Mouse (Mus musculus) MEL (cell line): ENCODE results near the gene Chrna1. TPM values are rescaled to one million over a fixed set of nuclear protein-coding genes. Genes with fewer than 3 reads are reported as not detected.
A peak's percentile ranks its signal among the peaks of the same experiment; 100 is the strongest.

Experiments used
- DNase-seq: peaks from one replicate; pipeline ENCODE4 v3.0.0; 2011; ENCODE audit warnings: low read depth, low spot score
- H3K27ac ChIP-seq: 2 replicates; pipeline ENCODE4 v1.5.1; 2012; ENCODE audit warnings: low read depth, mild to moderate bottlenecking, control low read depth, low read length, moderate library complexity; ENCODE audit not compliant: control insufficient read depth
- H3K27me3 ChIP-seq, 2 experiments: fragments of 150-350 bp in 1 of 2; sonication (generic) in 1 of 2; 2 replicates each; pipeline ENCODE4 v1.6.1; 2012; ENCODE audit warnings: low read length in 2 of 2, mild to moderate bottlenecking in 2 of 2, improper control_type of control experiment in 1 of 2, moderate library complexity in 1 of 2; ENCODE audit not compliant: insufficient read depth in 2 of 2, control insufficient read depth in 1 of 2
- H3K36me3 ChIP-seq, 2 experiments: 2 replicates each; pipeline ENCODE4 v1.6.1; 2012 to 2014; ENCODE audit warnings: low read length in 2 of 2, improper control_type of control experiment in 1 of 2, inconsistent platforms in 1 of 2, mild to moderate bottlenecking in 1 of 2; ENCODE audit not compliant: insufficient read depth in 2 of 2, control insufficient read depth in 1 of 2
- H3K4me1 ChIP-seq, 2 experiments: fragments of 150-350 bp in 1 of 2; sonication (generic) in 1 of 2; 2 replicates each; pipeline ENCODE4 v1.6.1; 2012; ENCODE audit warnings: low read length in 2 of 2, improper control_type of control experiment in 1 of 2, mild to moderate bottlenecking in 1 of 2; ENCODE audit not compliant: insufficient read depth in 2 of 2, control insufficient read depth in 1 of 2
- H3K4me3 ChIP-seq, 2 experiments: fragments of 150-350 bp in 1 of 2; sonication (generic) in 1 of 2; 2 replicates each; pipeline ENCODE4 v1.5.1; 2012; ENCODE audit warnings: low read depth in 2 of 2, low read length in 2 of 2, mild to moderate bottlenecking in 2 of 2, moderate library complexity in 2 of 2, control low read depth in 1 of 2, improper control_type of control experiment in 1 of 2; ENCODE audit not compliant: control insufficient read depth in 1 of 2, insufficient read depth in 1 of 2
- H3K79me2 ChIP-seq: 2 replicates; pipeline ENCODE4 v1.6.1; 2012; ENCODE audit warnings: mild to moderate bottlenecking, low read length, moderate library complexity; ENCODE audit not compliant: control insufficient read depth, poor library complexity, insufficient read depth
- H3K9ac ChIP-seq: 2 replicates; pipeline ENCODE4 v1.6.1; 2012; ENCODE audit warnings: low read depth, mild to moderate bottlenecking, control low read depth, low read length, moderate library complexity; ENCODE audit not compliant: control insufficient read depth, poor library complexity, severe bottlenecking
- H3K9me3 ChIP-seq: fragments of 150-350 bp; sonication (generic); replicated peaks from 2 replicates; pipeline ENCODE4 v1.6.1; 2012; ENCODE audit warnings: mild to moderate bottlenecking, low read length, improper control_type of control experiment, moderate library complexity; ENCODE audit not compliant: insufficient read depth
- CHD1 ChIP-seq: IDR thresholded peaks from 2 replicates; pipeline ENCODE4 v1.6.1; 2012; ENCODE audit warnings: low read depth, mild to moderate bottlenecking, inconsistent platforms, low read length, improper control_type of control experiment
- E2F4 ChIP-seq: IDR thresholded peaks from 2 replicates; pipeline ENCODE4 v1.6.1; 2011; ENCODE audit warnings: low read depth, low read length, improper control_type of control experiment, borderline replicate concordance
- ELF1 ChIP-seq: IDR thresholded peaks from 2 replicates; pipeline ENCODE4 v1.6.1; 2014; ENCODE audit warnings: low read depth, mild to moderate bottlenecking, inconsistent platforms, low read length, improper control_type of control experiment, moderate library complexity
- ETS1 ChIP-seq: IDR thresholded peaks from 2 replicates; pipeline ENCODE4 v1.6.1; 2012; ENCODE audit warnings: low read depth, mild to moderate bottlenecking, inconsistent platforms, low read length, improper control_type of control experiment, moderate library complexity
- GABPA ChIP-seq: IDR thresholded peaks from 2 replicates; pipeline ENCODE4 v1.6.1; 2012; ENCODE audit warnings: low read depth, mild to moderate bottlenecking, inconsistent platforms, low read length, improper control_type of control experiment, moderate library complexity
- JUND ChIP-seq: IDR thresholded peaks from 2 replicates; pipeline ENCODE4 v1.6.1; 2011; ENCODE audit warnings: low read depth, mild to moderate bottlenecking, improper control_type of control experiment, low read length
- MAFK ChIP-seq: IDR thresholded peaks from 2 replicates; pipeline ENCODE4 v1.6.1; 2011; ENCODE audit warnings: low read depth, mild to moderate bottlenecking, low read length, improper control_type of control experiment, borderline replicate concordance
- MAX ChIP-seq: IDR thresholded peaks from 2 replicates; pipeline ENCODE4 v1.6.1; 2011; ENCODE audit warnings: low read length, improper control_type of control experiment
- MEF2A ChIP-seq: IDR thresholded peaks from 2 replicates; pipeline ENCODE4 v1.6.1; 2014; ENCODE audit warnings: low read depth, mild to moderate bottlenecking, inconsistent platforms, low read length, improper control_type of control experiment; ENCODE audit not compliant: poor library complexity, insufficient replicate concordance, severe bottlenecking; ENCODE audit errors: extremely low read depth
- MXI1 ChIP-seq: IDR thresholded peaks from 2 replicates; pipeline ENCODE4 v1.6.1; 2011; ENCODE audit warnings: mild to moderate bottlenecking, low read depth, low read length, improper control_type of control experiment
- MYB ChIP-seq: IDR thresholded peaks from 2 replicates; pipeline ENCODE4 v1.6.1; 2011; ENCODE audit warnings: mild to moderate bottlenecking, low read depth, low read length, improper control_type of control experiment
- MYC ChIP-seq: IDR thresholded peaks from 2 replicates; pipeline ENCODE4 v1.6.1; 2011; ENCODE audit warnings: low read depth, mild to moderate bottlenecking, low read length, improper control_type of control experiment, moderate library complexity
- NELFE ChIP-seq: IDR thresholded peaks from 2 replicates; pipeline ENCODE4 v1.6.1; 2011; ENCODE audit warnings: low read depth, low read length, improper control_type of control experiment
- NRF1 ChIP-seq: IDR thresholded peaks from 2 replicates; pipeline ENCODE4 v1.6.1; 2014; ENCODE audit warnings: low read depth, mild to moderate bottlenecking, inconsistent platforms, low read length, improper control_type of control experiment, moderate library complexity; ENCODE audit not compliant: poor library complexity, insufficient read depth, severe bottlenecking
- POLR2A ChIP-seq, 2 experiments: IDR thresholded peaks; 2 replicates each; pipeline ENCODE4 v1.6.1; 2011 to 2012; ENCODE audit warnings: low read length in 2 of 2, mild to moderate bottlenecking in 2 of 2, control low read depth in 1 of 2, improper control_type of control experiment in 1 of 2, low read depth in 1 of 2, moderate library complexity in 1 of 2; ENCODE audit not compliant: control insufficient read depth in 1 of 2, insufficient read depth in 1 of 2, poor library complexity in 1 of 2
- RCOR1 ChIP-seq: IDR thresholded peaks from 2 replicates; pipeline ENCODE4 v1.6.1; 2012; ENCODE audit warnings: low read depth, mild to moderate bottlenecking, inconsistent platforms, low read length, improper control_type of control experiment
- SIN3A ChIP-seq: IDR thresholded peaks from 2 replicates; pipeline ENCODE4 v1.6.1; 2012; ENCODE audit warnings: low read length, improper control_type of control experiment, inconsistent platforms
- SMC3 ChIP-seq: IDR thresholded peaks from 2 replicates; pipeline ENCODE4 v1.6.1; 2011; ENCODE audit warnings: low read depth, low read length, improper control_type of control experiment
- TAL1 ChIP-seq: IDR thresholded peaks from 2 replicates; pipeline ENCODE4 v1.6.1; 2012; ENCODE audit warnings: mild to moderate bottlenecking, inconsistent platforms, low read length, moderate library complexity, mixed read lengths
- USF1 ChIP-seq: IDR thresholded peaks from 2 replicates; pipeline ENCODE4 v1.6.1; 2014; ENCODE audit warnings: low read depth, mild to moderate bottlenecking, inconsistent platforms, low read length, improper control_type of control experiment, moderate library complexity
- USF2 ChIP-seq, 2 experiments: IDR thresholded peaks; 2 replicates each; pipeline ENCODE4 v1.6.1; 2011 to 2012; ENCODE audit warnings: improper control_type of control experiment in 2 of 2, low read length in 2 of 2, borderline replicate concordance in 1 of 2, inconsistent platforms in 1 of 2, low read depth in 1 of 2, mild to moderate bottlenecking in 1 of 2; ENCODE audit not compliant: insufficient read depth in 1 of 2
- ZKSCAN1 ChIP-seq: IDR thresholded peaks from 2 replicates; pipeline ENCODE4 v1.6.1; 2012; ENCODE audit warnings: low read depth, mild to moderate bottlenecking, inconsistent platforms, low read length, improper control_type of control experiment, moderate library complexity
- ZMIZ1 ChIP-seq: IDR thresholded peaks from 2 replicates; pipeline ENCODE4 v1.6.1; 2012; ENCODE audit warnings: low read depth, mild to moderate bottlenecking, inconsistent platforms, low read length, improper control_type of control experiment, moderate library complexity
- polyA plus RNA-seq, 2 experiments: library from polyadenylated mRNA; stranded (reverse) in 1 of 2; unstranded in 1 of 2; fragments of >175 nt in 1 of 2; fragments of >200 nt in 1 of 2; gene quantifications; 2 replicates each; pipeline versions ENCODE4 v1.2.1 to v1.2.4; 2012; ENCODE audit warnings: low replicate concordance in 2 of 2, low read depth in 1 of 2; ENCODE audit not compliant: insufficient read length in 2 of 2, insufficient read depth in 1 of 2, missing spikeins in 1 of 2
- total RNA-seq: library from RNA; depleted of rRNA; stranded (reverse); fragments of 300-350 nt; gene quantifications from 2 replicates; pipeline ENCODE4 v1.2.3, GENCODE M21; 2012

The Chrna1 gene
- total and polyA plus RNA-seq, 3 experiments = 0.12 TPM; not detected in 2

GRCm38 (mm10) chr2:73539141-73539540 is 41.0 kb downstream of the Chrna1 start:
- TF ChIP-seq JUND = no peak
- TF ChIP-seq MEF2A = no peak
- no peak for TF ChIP-seq TAL1
- no peak for TF ChIP-seq POLR2A (IDR thresholded peaks at IDR 0.05; ENCODE audit: control insufficient read depth in 1 of 2, insufficient read depth in 1 of 2, low read depth in 1 of 2, low read length in 2 of 2, poor library complexity in 1 of 2)
- no peak for TF ChIP-seq USF1
- no peak for TF ChIP-seq SIN3A
- no peak for TF ChIP-seq ETS1
- TF ChIP-seq ZKSCAN1 = no peak
- no peak for TF ChIP-seq GABPA
- no peak for TF ChIP-seq ELF1
- TF ChIP-seq MYC = no peak
- TF ChIP-seq CHD1 = no peak
- no peak for TF ChIP-seq MAFK
- no peak for TF ChIP-seq ZMIZ1
- no peak for TF ChIP-seq MYB
- TF ChIP-seq, all 39 proteins: peak for 0
- Histone ChIP-seq H3K27ac (no peak overlapping the region), H3K27me3 (no peaks in the 10 kb centered on the region), H3K9me3 (no peaks in the 10 kb centered on the region), H3K4me3 (no peak overlapping the region), H3K36me3 (peaks cover 0 to 8% of the 10 kb centered on the region in 2 experiments; a peak in 2 of 4 replicates), H3K79me2 (peaks cover 2% of the 10 kb centered on the region; the same call in 1 of the 2 replicates), H3K9ac (no peak overlapping the region), H3K4me1 (peaks cover 4 to 9% of the 10 kb centered on the region in 2 experiments; a peak in 3 of 4 replicates)
- DNase-seq = peak; percentile 53

DNA sequence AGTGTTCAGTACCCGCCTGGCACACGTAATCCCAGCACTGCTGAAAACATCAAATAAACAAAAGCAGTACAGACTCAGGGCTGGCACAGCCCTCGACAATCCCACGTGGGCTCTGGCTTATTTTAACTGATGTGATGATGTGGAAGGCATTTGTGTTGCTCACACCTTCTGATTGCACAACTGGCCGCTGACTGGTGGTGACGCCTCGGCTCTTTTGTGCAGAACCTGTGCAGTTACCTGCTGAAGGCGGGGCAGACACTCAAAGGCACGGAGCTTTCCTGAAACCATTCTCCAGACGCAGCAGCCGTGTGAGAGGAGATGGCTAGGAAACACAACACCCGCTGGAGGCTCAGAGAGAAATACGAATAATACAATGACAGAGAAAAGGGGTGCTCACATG is 41.5 kb downstream of the Chrna1 start:
- no peaks in the 10 kb centered on the region for H3K9me3 ChIP-seq
- H3K4me1 ChIP-seq = peaks cover 4 to 9% of the 10 kb centered on the region in 2 experiments; a peak in 3 of 4 replicates
- no peak overlapping the region for H3K4me3 ChIP-seq
- no peak for DNase-seq
- TF ChIP-seq SMC3 (no peak), NRF1 (no peak), USF2 (IDR thresholded peaks at IDR 0.05; ENCODE audit: borderline replicate concordance in 1 of 2, insufficient read depth in 1 of 2, low read depth in 1 of 2, low read length in 2 of 2) (no peak), MAFK (no peak), RCOR1 (no peak), GABPA (no peak), MXI1 (no peak), MYC (no peak), NELFE (no peak), USF1 (no peak), MAX (no peak), ETS1 (no peak), ZMIZ1 (no peak), MYB (no peak), E2F4 (no peak)
- H3K27ac ChIP-seq = no peak overlapping the region
- H3K27me3 ChIP-seq = no peaks in the 10 kb centered on the region
- peaks cover 2% of the 10 kb centered on the region; the same call in 1 of the 2 replicates for H3K79me2 ChIP-seq
- peaks cover 0 to 8% of the 10 kb centered on the region in 2 experiments; a peak in 2 of 4 replicates for H3K36me3 ChIP-seq
- H3K9ac ChIP-seq = no peak overlapping the region
